ENCODE assay signal across 20 mouse cellular contexts in genomic region chr17:5746378-5746777, GRCm38 (mm10).
"Had no signal": no experiment of that assay in that cellular context is flagged by ENCODE, and none has a peak within 500 bp of the region (broad histone marks: within the 10 kb centered on the region; RNA-seq: fewer than 3 reads in every experiment).

No protein-coding gene starts in this region.

- H3K9ac ChIP-seq: liver, embryonic 14.5 days; lung, embryonic 14.5 days; midbrain, embryonic 12.5 days; neural tube, embryonic 13.5 days; neural tube, embryonic 15.5 days; stomach, embryonic 15.5 days had no signal

- DNase-seq: lung, adult 18-20 months; lung, embryonic 14.5 days; lung, postnatal 10 days; lung, postnatal 4 days; midbrain, embryonic 14.5 days; retina, postnatal 1 day; right cerebral cortex, adult 18-20 months; right cerebral cortex, postnatal 25 days; right cerebral cortex, postnatal 4 days; thymus, adult 2 months; thymus, postnatal 25 days; thymus, postnatal 4 days had no signal

- H3K27me3 ChIP-seq: neural tube, embryonic 13.5 days; neural tube, embryonic 15.5 days; stomach, embryonic 15.5 days had no signal

- H3K9me3 ChIP-seq: midbrain, embryonic 10.5 days; midbrain, embryonic 12.5 days; neural tube, embryonic 13.5 days; neural tube, embryonic 15.5 days; stomach, embryonic 15.5 days had no signal

- H3K4me1 ChIP-seq: midbrain, embryonic 10.5 days; midbrain, embryonic 12.5 days; neural tube, embryonic 13.5 days; neural tube, embryonic 15.5 days had no signal

- H3K27ac ChIP-seq: liver, embryonic 14.5 days; midbrain, embryonic 10.5 days; midbrain, embryonic 12.5 days; neural tube, embryonic 13.5 days; neural tube, embryonic 15.5 days; stomach, embryonic 15.5 days; stomach, postnatal 0 days had no signal

- H3K36me3 ChIP-seq: midbrain, embryonic 10.5 days; midbrain, embryonic 12.5 days; stomach, embryonic 15.5 days had no signal

- H3K4me3 ChIP-seq: midbrain, embryonic 10.5 days; midbrain, embryonic 12.5 days; myocyte; neural tube, embryonic 13.5 days; neural tube, embryonic 15.5 days; stomach, embryonic 15.5 days had no signal

- H3K4me2 ChIP-seq: lung, embryonic 14.5 days; midbrain, embryonic 12.5 days; neural tube, embryonic 13.5 days; neural tube, embryonic 15.5 days; stomach, embryonic 15.5 days had no signal
